Mouse (Mus musculus) large intestine, adult 2 months (tissue): ENCODE results near the gene Prr36. TPM values are rescaled to one million over a fixed set of nuclear protein-coding genes. Genes with fewer than 3 reads are reported as not detected.
"Not testable (repeated sequence)": the region's sequence is repeated elsewhere in the genome, so short reads cannot be mapped to it uniquely, and the experiment has no call there.

ENCODE experiments used
- DNase-seq: peaks from one replicate; pipeline ENCODE4 v3.0.0-alpha.2; 2012; ENCODE audit warnings: low read depth, low spot score
- WGBS: fragments of 180-500 bp; shearing (Covaris S2); methylation state at CpG from one replicate; pipeline ENCODE4 v1.1.7; 2018; 5-methylcytosine and 5-hydroxymethylcytosine counted together
- polyA plus RNA-seq: library from polyadenylated mRNA; depleted of rRNA; stranded (reverse); fragments of >200 nt; gene quantifications from 2 replicates; pipeline ENCODE4 v1.2.3, GENCODE M21; 2012; rRNA removed

Prr36 gene
- polyA plus RNA-seq = 0.16 and 0.20 TPM in 2 replicates

GRCm38 (mm10) chr8:4216791-4217621, at the start of gene Prr36:
Prr36 (minus strand) TSS chr8:4217459.
- no peak for DNase-seq
- 3% methylated on average over 44 of the region's 44 CpGs for WGBS

- 94% methylated on average over 15 of the region's 15 CpGs for whole genome bisulfite sequencing
- DNase-seq = no peak
Observed at GRCm38 (mm10) chr8:4265160-4265914, 48.1 kb upstream of the Prr36 start.

GRCm38 (mm10) chr8:4263105-4263791, 46.0 kb upstream of the Prr36 start:
- 78% methylated on average over 8 of the region's 8 CpGs for WGBS
- DNase-seq = no peak

- DNase-seq = no peak
- 84% methylated on average over 4 of the region's 4 CpGs for WGBS
Observed at GRCm38 (mm10) chr8:4259805-4260170, 42.5 kb upstream of the Prr36 start.

GRCm38 (mm10) chr8:4259125-4259804, 42.0 kb upstream of the Prr36 start, which contains the start of gene Ctxn1:
Ctxn1 (minus strand) TSS chr8:4259274.
- DNase-seq = peak; percentile 68
- WGBS = 7% methylated on average over 29 of the region's 33 CpGs

GRCm38 (mm10) chr8:4258678-4259077, 41.4 kb upstream of the Prr36 start:
- WGBS = under 1% methylated on average over 32 of the region's 32 CpGs
- DNase-seq = no peak

GRCm38 (mm10) chr8:4258233-4258632, 41.0 kb upstream of the Prr36 start:
- WGBS = 4% methylated on average over 35 of the region's 35 CpGs

GRCm38 (mm10) chr8:4257350-4257749, 40.1 kb upstream of the Prr36 start:
- DNase-seq = no peak
- WGBS = 81% methylated on average over 4 of the region's 4 CpGs

More at GRCm38 (mm10) chr8:4258233-4258632, 41.0 kb upstream of the Prr36 start:
- no peak for DNase-seq

GRCm38 (mm10) chr8:4256911-4257310, 39.7 kb upstream of the Prr36 start:
- 50% methylated on average over 4 of the region's 4 CpGs for WGBS
- no peak for DNase-seq

- WGBS = 87% methylated on average over 7 of the region's 7 CpGs
- not testable (repeated sequence) for DNase-seq
Observed at GRCm38 (mm10) chr8:4255471-4255870, 38.2 kb upstream of the Prr36 start.

- no peak for DNase-seq
- WGBS = 42% methylated on average over 6 of the region's 6 CpGs
Observed at GRCm38 (mm10) chr8:4254001-4254400, 36.7 kb upstream of the Prr36 start.

GRCm38 (mm10) chr8:4252934-4253841, 35.9 kb upstream of the Prr36 start, which contains the start of gene Snapc2:
Snapc2 (plus strand) TSS chr8:4253080.
- DNase-seq = peak; percentile 96
- WGBS = under 1% methylated on average over 69 of the region's 69 CpGs

- 23% methylated on average over 8 of the region's 8 CpGs for WGBS
- no peak for DNase-seq
Observed at GRCm38 (mm10) chr8:4252116-4252760, 35.0 kb upstream of the Prr36 start.

- DNase-seq = no peak
- WGBS = 48% methylated on average over 26 of the region's 26 CpGs
Observed at GRCm38 (mm10) chr8:4250306-4250970, 33.2 kb upstream of the Prr36 start.

GRCm38 (mm10) chr8:4249213-4249612, 32.0 kb upstream of the Prr36 start:
- 56% methylated on average over 29 of the region's 29 CpGs for whole genome bisulfite sequencing
- DNase-seq = no peak

- 82% methylated on average over 15 of the region's 15 CpGs for WGBS
- DNase-seq = no peak
Observed at GRCm38 (mm10) chr8:4247951-4248540, 30.8 kb upstream of the Prr36 start, which contains the start of gene Tgfbr3l. Tgfbr3l (plus strand) TSS chr8:4248214.

- WGBS = 74% methylated on average over 8 of the region's 8 CpGs
- DNase-seq = no peak
Observed at GRCm38 (mm10) chr8:4247241-4247640, 30.0 kb upstream of the Prr36 start.
